Mouse (Mus musculus) midbrain, postnatal 0 days (tissue): ENCODE data around the gene Pde4b. TPM values are rescaled to one million over a fixed set of nuclear protein-coding genes. Genes with fewer than 3 reads are reported as not detected.

Source experiments
- ATAC-seq: fragments of 200-750 bp; cut with Nextera tagmentation; 2 replicates; pipeline ENCODE4 v1.8.0; 2017; ENCODE audit warnings: moderate number of reproducible peaks, mild to moderate bottlenecking, moderate TSS enrichment, moderate library complexity; ENCODE audit not compliant: low FRiP score
- DNase-seq: peaks from one replicate; pipeline ENCODE4 v3.0.0-alpha.2; 2015; ENCODE audit warnings: low spot score
- H3K27ac ChIP-seq: fragments of 300-500 bp; sonication (generic); 2 replicates; pipeline ENCODE4 v1.5.1; 2014; ENCODE audit warnings: low read depth, mild to moderate bottlenecking, low read length, mixed read lengths
- H3K27me3 ChIP-seq: fragments of 300-500 bp; sonication (generic); 2 replicates; pipeline ENCODE4 v1.6.1; 2014; ENCODE audit warnings: low read length, control low read depth, mixed read lengths; ENCODE audit not compliant: insufficient read depth
- H3K36me3 ChIP-seq: fragments of 300-500 bp; sonication (generic); 2 replicates; pipeline ENCODE4 v1.6.1; 2014; ENCODE audit warnings: low read length, control low read depth, mixed read lengths; ENCODE audit not compliant: insufficient read depth
- H3K4me1 ChIP-seq: fragments of 300-500 bp; sonication (generic); 2 replicates; pipeline ENCODE4 v1.6.1; 2014; ENCODE audit warnings: mild to moderate bottlenecking, control low read depth, antibody characterized with exemption, low read length, mixed read lengths; ENCODE audit not compliant: insufficient read depth
- H3K4me2 ChIP-seq: fragments of 300-500 bp; sonication (generic); 2 replicates; pipeline ENCODE4 v1.6.1; 2014; ENCODE audit warnings: low read depth, mild to moderate bottlenecking, low read length, mixed read lengths; ENCODE audit not compliant: poor library complexity, severe bottlenecking
- H3K4me3 ChIP-seq: fragments of 300-500 bp; sonication (generic); 2 replicates; pipeline ENCODE4 v1.5.1; 2014; ENCODE audit warnings: low read depth, mild to moderate bottlenecking, low read length, moderate library complexity
- H3K9ac ChIP-seq: fragments of 300-500 bp; sonication (generic); replicated peaks from 2 replicates; pipeline ENCODE4 v1.6.1; 2014; ENCODE audit warnings: mild to moderate bottlenecking, low read length, moderate library complexity, mixed read lengths; ENCODE audit not compliant: poor library complexity, severe bottlenecking
- H3K9me3 ChIP-seq: fragments of 300-500 bp; sonication (generic); 2 replicates; pipeline ENCODE4 v1.6.1; 2016; ENCODE audit warnings: low read length, control low read depth
- CTCF ChIP-seq: IDR thresholded peaks from 2 replicates; pipeline ENCODE4 v1.5.1; 2016; ENCODE audit warnings: antibody characterized with exemption, mild to moderate bottlenecking
- WGBS: fragments of 180-500 bp; shearing (Covaris S2); extraction: QIAGEN DNeasy Blood & Tissue Kit; methylation state at CpG from one replicate; pipeline ENCODE4 v1.1.7; 2014; 5-methylcytosine and 5-hydroxymethylcytosine counted together
- polyA plus RNA-seq: library from polyadenylated mRNA; unstranded; fragments of >200 nt; fragmentation: Nextera tagmentation; extraction: Ambion mirVana; gene quantifications from 2 replicates; pipeline ENCODE4 v1.2.1, GENCODE M21; 2015
- total RNA-seq: library from RNA; depleted of rRNA; stranded (reverse); fragments of >200 nt; gene quantifications from 2 replicates; pipeline ENCODE4 v1.2.3, GENCODE M21; 2014

Pde4b gene
- total and polyA plus RNA-seq, 2 experiments from 2014 or later: 65.5 to 90.1 TPM

DNA sequence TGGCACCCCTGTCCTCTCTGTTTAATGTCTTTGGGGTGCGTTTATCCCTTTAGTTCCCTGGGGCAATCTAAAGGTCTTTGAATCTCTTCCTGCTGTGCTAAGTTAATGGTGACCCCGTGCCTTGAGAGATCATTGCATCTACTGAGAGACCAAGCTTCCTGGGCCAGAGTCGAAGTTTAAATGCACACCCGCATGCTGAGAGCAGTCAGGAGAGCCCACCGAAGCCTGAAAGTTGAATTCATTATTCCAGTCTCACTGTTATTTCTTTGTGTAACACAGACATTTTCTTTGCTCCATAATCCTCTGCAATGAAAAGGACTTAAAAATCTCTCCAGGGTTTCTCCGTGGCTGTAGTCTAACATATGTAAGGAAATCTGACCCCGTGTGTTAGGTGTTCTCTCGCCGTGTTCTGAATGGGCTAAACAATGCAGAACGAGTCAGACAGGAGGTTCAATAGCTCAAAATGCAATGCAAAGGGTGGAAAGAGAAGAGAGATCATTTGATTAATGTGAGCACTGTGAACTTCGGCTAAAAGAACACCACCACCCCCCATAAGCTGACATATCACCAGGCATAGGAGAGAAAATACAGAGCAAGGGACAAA, 333.6 kb downstream of the Pde4b start:
- Histone ChIP-seq H3K9ac (peak overlapping the region; percentile 46), H3K27me3 (no peaks in the 10 kb centered on the region), H3K4me3 (peak overlapping the region; percentile 43), H3K27ac (peak overlapping the region; percentile 68), H3K9me3 (no peaks in the 10 kb centered on the region), H3K4me1 (peaks cover 8% of the 10 kb centered on the region; the same call in 1 of the 2 replicates), H3K4me2 (peak overlapping the region; percentile 65), H3K36me3 (no peaks in the 10 kb centered on the region)
- WGBS: 7% methylated on average over 11 of the region's 11 CpGs
- DNase-seq: no peak
- TF ChIP-seq CTCF: no peak
- no peak for ATAC-seq

DNA sequence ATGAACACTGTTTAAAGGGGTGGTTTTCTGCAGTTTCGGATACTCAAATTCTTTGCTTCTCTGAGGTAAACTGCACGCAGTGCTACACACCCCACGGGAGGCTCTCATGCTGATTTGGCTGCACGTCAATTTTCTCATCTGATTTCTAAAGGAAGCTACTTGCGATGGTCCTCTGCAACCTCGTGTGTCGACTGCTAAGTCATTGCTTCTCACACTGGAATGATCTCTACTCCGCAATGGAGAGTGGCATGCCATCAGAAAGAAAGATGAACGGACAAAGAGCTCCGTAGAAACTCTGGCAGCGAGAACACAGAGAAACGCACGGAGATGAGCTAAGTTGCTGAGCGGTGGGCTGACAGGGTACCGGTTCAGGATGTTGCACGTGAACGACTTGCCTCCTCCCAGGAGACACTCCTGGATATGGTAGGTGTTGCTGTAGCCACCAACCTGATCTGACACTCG, 334.1 kb downstream of the Pde4b start:
- ATAC-seq: peak; percentile 68
- Histone ChIP-seq H3K9ac (peak overlapping the region; percentile 46), H3K4me1 (peaks cover 8% of the 10 kb centered on the region; the same call in 1 of the 2 replicates), H3K4me2 (peak overlapping the region; percentile 65), H3K4me3 (peak overlapping the region; percentile 43), H3K9me3 (no peaks in the 10 kb centered on the region), H3K27ac (peak overlapping the region; percentile 68), H3K27me3 (no peaks in the 10 kb centered on the region), H3K36me3 (no peaks in the 10 kb centered on the region)
- 7% methylated on average over 18 of the region's 18 CpGs for WGBS
- TF ChIP-seq CTCF: no peak
- DNase-seq: peak; percentile 56

DNA sequence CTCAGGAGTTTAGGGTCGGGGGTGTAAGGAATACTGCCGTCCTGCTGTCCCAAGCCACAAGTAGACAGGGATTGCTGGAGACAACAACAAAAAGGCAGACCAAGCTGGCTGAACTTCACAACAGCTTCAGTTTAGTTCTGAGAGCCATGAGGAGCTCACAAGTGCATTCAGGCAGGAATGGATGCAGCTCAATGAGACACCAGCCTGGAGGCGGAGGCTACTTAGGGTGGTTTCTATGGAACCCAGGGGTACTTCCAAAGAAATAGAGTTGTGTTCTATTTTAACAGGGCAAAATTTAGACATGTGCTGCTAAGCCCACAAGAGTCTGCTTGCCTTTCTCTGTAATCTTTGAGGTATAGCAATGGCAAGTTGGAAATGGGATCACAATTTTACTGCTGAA, 336.8 kb downstream of the Pde4b start:
- no peak overlapping the region for H3K27ac ChIP-seq
- TF ChIP-seq CTCF: no peak
- H3K9ac ChIP-seq: no peak overlapping the region
- no peak for DNase-seq
- no peak overlapping the region for H3K4me2 ChIP-seq
- 89% methylated on average over 3 of the region's 3 CpGs for WGBS
- no peaks in the 10 kb centered on the region for H3K36me3 ChIP-seq
- peaks cover 8% of the 10 kb centered on the region; the same call in 1 of the 2 replicates for H3K4me1 ChIP-seq
- ATAC-seq: no peak
- H3K9me3 ChIP-seq: no peaks in the 10 kb centered on the region
- H3K4me3 ChIP-seq: no peak overlapping the region
- no peaks in the 10 kb centered on the region for H3K27me3 ChIP-seq

DNA sequence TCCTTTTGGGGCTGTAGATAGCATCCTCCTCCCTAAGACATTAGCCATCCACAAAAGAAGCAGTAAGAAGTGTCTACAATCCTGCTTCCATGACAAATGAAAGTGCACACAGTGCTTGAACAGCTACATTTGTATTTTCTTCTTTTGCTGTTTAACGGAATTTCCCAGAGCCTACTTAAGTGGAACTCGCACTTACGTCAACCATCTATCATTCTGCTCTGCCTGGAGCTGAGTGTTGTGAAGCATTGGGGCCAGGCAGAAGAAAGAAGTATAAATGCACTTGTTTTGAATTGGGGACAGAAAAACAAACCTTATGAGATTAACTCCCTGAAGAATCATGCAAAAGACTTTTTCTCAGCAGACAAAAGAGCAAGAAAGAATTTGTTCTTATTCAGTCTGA, 338.1 kb downstream of the Pde4b start:
- Histone ChIP-seq H3K27ac (no peak overlapping the region), H3K4me3 (no peak overlapping the region), H3K9me3 (no peaks in the 10 kb centered on the region), H3K4me2 (no peak overlapping the region), H3K36me3 (no peaks in the 10 kb centered on the region), H3K9ac (no peak overlapping the region), H3K27me3 (no peaks in the 10 kb centered on the region), H3K4me1 (peaks cover 7% of the 10 kb centered on the region; the same call in 1 of the 2 replicates)
- DNase-seq (no peak), ATAC-seq (no peak)
- no peak for TF ChIP-seq CTCF
- WGBS: 67% methylated on average over 3 of the region's 3 CpGs

DNA sequence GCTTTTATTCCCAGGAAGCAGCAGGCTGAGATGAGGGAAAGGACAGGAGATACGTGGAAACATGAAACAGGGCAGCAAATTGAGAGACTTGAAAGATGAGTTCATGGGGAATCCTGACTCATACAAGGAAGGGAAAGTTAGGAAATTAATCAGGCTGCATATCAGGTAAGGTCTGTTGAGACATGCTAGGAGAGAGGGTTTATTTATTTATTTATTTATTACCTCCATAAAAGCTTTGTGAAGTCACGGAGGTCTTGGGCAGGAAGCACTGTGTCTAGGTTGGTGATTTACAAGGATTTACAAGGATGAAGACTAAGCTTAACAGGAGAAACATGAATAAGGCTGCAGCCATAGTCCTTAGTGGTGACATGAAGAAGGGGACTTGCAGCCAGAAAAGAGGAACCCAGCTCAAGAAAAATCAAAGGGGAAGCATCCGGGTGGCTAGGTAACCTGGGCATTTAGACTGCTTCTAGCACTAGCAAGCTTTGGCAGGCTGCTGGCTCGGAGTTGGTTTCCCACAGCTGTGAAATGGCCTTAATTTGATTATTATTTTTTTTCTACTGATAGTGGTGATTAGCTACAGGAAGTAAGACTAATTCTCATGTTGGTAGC, 342.5 kb downstream of the Pde4b start:
- no peak for TF ChIP-seq CTCF
- peaks cover 11% of the 10 kb centered on the region; the same call in 1 of the 2 replicates for H3K4me1 ChIP-seq
- H3K27me3 ChIP-seq: no peaks in the 10 kb centered on the region
- no peak overlapping the region for H3K27ac ChIP-seq
- 62% methylated on average over 4 of the region's 4 CpGs for WGBS
- no peak overlapping the region for H3K4me2 ChIP-seq
- ATAC-seq: no peak
- H3K4me3 ChIP-seq: no peak overlapping the region
- no peaks in the 10 kb centered on the region for H3K9me3 ChIP-seq
- DNase-seq: no peak
- no peak overlapping the region for H3K9ac ChIP-seq
- H3K36me3 ChIP-seq: no peaks in the 10 kb centered on the region

DNA sequence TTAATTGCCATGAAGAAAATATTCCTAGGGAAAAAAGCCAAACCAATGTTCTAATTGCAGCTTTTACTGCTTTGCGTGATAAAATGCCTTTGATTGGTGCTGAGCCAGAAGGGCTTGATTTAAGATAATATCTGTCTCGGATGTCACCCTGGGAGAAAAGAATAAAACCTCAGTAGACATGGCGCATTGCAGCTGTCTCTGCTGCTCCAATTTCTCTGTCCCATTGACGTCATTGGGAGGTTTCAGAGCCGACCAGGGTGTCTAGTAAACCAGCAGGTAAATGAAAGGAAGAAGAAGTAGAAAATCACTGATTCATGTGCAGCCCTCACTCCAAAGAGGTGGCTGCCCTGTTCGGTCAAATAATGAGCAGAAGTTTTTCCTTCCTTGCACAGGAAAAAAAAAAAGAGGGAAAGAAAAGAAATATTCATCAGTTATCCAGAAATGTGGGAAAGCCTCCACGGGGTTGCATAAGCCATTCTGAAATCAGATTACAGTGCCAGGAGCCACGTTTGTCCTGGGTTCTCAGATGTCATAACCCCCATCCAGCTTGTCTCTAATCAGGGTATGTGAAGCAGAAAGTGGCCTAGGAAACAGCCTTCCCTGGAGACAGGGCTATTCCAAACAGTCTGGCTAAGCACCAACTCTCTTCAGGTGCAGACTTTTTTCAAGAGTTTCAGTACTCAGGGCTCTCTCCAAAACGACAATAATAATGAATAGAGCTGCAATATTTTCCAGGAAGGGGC, 344.9 kb downstream of the Pde4b start:
- Histone ChIP-seq H3K9ac (no peak overlapping the region), H3K27ac (no peak overlapping the region), H3K9me3 (no peaks in the 10 kb centered on the region), H3K36me3 (no peaks in the 10 kb centered on the region), H3K27me3 (no peaks in the 10 kb centered on the region), H3K4me2 (peak overlapping the region; percentile 18; the same call in 1 of the 2 replicates), H3K4me3 (no peak overlapping the region), H3K4me1 (peaks cover 11% of the 10 kb centered on the region; the same call in 1 of the 2 replicates)
- peak; percentile 61 for DNase-seq
- no peak for ATAC-seq
- 25% methylated on average over 9 of the region's 9 CpGs for WGBS
- no peak for TF ChIP-seq CTCF
